Mouse (Mus musculus) cortical plate, adult 2 months (tissue): ENCODE measurements at regions not wholly inside any gene's neighbourhood (a gene's known extent, or its start where the extent isn't known, plus 50 kb on each side); places are given as distances from the start of the nearest gene placed in this dataset.

Experiments
- CTCF ChIP-seq: fragments of 200-500 bp; IDR thresholded peaks from 2 replicates; pipeline ENCODE4 v1.5.1; 2011; ENCODE audit warnings: mild to moderate bottlenecking, control low read depth, low read length; ENCODE audit not compliant: insufficient read depth; ENCODE audit errors: extremely low read depth
- POLR2A ChIP-seq: fragments of 200-500 bp; IDR thresholded peaks from 2 replicates; pipeline ENCODE4 v1.6.1; 2011; ENCODE audit warnings: mild to moderate bottlenecking, low read length, control low read depth; ENCODE audit not compliant: insufficient read depth; ENCODE audit errors: extremely low read depth

- TF ChIP-seq CTCF (no peak), POLR2A (no peak)
Measured at GRCm38 (mm10) chr8:92469141-92470000, 111.9 kb downstream of the Irx5 start.
